Mouse (Mus musculus): ENCODE results near the gene Tifa.
"Not testable (repeated sequence)": the region's sequence is repeated elsewhere in the genome, so short reads cannot be mapped to it uniquely, and the experiment has no call there.

Gene Tifa

DNA sequence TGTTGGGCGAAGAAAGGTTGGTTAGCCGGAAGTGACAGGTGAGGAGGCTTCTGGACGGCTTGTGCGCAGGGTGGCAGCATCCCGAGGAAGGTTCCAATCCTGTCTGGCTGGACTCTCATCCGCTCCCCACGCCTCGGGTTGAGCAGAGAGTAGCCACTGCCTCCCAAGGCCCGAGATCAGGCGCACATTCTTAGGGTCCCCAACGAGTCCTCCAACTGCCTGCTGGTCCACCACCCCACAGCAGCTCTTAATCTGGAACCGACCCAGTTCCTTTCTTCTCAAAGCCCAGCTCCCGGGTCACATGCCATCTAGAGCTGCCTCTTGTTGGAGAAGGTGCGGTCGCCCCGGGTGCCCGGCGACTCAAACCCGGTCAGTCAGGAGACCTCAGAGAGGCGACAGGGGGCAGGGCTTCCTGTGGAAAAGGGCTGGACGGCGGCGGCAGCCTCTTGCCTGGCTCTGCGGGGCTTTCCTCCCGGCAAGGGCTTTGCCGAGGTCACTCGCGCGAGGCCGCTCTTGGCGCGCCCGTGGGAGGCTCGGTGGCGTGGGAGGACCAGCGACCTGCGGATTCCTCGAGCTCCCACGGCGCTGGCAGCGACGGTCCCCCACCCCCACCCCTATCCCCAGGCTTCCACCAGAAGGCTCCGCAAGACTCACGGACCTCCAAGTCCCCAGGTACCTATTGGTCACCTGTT is at the start of gene Tifa:
Gene Tifa (plus strand): TSS at position 306 of the 692 bp plus-strand sequence.
- peak; percentile 36 for DNase-seq

DNA sequence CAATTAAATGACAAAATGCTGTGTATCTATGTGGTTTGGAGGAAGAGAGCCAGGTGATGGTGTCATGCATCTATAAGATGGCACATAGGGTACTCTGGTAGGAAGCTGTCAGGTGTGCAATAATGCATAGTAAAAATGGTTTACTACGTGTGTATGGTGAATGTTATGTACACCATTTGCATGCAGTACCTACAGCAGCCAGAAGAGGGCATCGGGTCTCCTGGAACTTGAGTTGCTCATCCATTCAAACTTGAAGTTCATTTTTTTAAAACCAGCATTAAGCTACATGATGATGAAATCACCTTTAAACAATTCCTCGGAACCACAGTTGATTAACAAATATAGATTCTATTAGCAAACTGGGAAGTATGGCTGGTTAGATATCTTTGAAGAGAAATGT is 48.1 kb upstream of the Tifa start:
- no peak for DNase-seq

DNA sequence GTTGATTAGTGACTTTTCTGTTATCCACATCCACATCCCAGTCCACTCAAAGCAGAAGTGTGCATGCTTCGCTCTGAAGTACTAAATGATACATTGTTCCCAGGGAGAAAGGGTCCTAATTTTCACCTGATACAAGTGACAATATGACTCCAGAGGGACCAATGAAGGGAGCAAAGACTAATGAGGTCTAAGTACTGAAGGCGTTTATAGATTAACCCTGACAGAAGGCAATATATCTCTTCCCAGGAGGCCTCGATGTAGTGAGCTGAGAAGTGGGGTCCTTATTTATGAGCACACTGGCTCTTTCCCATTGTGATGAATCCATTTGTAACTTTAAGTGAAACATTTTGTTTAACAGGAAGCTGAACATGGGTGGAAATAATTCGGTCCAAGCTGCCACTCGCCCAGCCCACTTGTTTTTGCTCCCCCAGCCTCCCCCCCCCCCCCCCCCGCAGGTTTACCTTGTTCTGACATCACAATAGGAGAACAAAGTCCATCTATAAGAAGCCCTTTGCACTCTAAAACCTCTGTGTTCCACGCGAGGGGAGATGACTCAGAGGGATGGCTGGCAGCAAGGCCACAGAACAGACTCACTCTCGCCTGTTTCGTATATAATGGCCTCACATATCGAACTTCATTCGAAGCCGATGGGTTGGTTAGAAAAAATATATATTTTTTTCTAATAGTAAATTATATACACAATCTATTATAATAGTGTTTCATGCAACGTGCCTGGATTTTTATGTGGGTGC is 45.8 kb upstream of the Tifa start:
- no peak for DNase-seq

DNA sequence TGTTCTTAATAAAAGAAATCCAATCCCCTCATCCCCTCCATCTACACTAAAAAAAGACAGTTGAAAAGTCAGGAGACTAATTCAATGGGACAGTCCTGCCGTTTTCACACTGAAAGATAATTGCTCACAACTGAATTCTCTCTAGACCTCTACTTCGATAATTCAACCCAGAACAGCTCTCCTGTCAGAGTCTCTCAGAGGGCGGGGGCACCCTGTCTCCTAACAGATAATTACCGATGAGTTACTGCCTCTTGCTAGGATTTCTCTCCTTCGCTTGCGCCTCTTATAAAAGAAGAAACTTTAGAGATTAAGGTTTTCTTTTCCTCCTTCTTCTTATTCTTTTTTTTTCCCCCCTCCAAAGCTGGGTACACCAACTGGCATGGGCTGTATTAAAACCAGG is 44.1 kb upstream of the Tifa start:
- DNase-seq, result no peak

DNA sequence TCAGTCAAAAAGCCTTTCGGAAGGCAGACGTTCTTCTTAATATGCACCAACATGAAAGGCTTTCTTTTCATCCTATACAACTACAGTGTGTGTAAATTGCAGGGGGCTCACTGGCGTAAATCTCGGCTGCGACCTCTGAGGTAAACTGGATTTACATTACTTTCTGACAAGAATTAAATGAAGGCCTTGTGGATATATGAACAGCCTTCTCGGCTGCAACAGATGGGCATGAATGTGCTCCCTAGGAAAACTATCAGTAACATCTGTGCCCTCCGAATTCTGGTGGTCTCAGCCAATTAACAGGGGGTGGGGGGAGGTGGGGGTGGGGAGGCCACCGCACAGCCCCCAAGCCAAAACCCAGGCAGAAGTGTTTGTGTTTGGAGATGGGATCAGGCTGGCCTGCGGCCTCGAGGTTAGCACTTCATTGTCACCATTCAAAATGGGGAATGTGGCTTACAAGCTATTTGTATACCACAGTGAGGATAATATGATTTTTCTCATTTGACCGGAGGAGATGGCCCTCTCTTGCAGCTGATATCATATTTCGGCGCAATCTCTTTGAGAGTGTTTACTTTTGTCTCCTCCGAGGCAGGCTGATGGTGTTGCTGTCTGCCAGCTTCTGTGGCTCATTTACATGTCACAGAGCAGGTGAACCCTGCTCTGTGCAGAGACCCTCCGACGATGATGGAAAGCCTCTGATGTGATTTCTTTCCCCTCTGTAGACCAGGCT is 43.5 kb upstream of the Tifa start:
- DNase-seq, result no peak

DNA sequence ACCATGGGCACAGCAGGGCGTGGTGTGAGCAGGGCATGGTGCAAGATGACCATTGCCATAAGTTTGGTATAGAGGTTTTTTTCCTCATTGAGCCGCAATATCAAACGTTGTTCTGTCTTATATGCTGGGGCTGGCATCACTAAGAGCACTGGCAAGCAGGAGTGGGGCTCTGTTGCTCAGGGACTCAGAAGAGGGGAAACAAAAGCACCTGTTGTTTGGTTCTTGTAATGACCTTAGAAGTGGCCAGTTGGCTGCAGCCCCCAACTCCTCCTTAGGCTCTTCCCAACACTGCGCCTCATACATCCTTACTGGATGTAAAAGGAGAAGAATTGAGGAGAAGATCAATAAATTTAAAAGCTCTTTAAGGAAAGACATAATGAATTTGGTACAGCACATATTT is 41.0 kb upstream of the Tifa start:
- no peak for DNase-seq

DNA sequence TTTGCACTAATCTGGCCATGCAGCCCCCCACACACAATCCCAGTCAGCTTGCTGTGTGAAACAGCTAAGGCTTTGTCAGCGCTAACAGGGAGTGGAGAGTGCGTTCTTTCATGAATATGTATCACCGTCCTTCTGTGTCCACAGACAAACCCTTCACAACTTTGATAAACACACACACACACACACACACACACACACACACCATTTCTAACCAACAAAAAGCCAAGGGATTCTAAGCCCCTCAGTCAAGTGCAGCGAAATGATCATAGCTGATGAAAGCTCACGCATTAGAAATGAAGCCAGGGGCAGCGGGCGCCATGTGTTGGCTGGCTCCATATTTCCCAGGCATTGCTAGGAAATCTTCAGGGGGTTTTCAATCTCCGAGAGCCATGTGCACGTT is 40.3 kb upstream of the Tifa start:
- DNase-seq, result no peak

DNA sequence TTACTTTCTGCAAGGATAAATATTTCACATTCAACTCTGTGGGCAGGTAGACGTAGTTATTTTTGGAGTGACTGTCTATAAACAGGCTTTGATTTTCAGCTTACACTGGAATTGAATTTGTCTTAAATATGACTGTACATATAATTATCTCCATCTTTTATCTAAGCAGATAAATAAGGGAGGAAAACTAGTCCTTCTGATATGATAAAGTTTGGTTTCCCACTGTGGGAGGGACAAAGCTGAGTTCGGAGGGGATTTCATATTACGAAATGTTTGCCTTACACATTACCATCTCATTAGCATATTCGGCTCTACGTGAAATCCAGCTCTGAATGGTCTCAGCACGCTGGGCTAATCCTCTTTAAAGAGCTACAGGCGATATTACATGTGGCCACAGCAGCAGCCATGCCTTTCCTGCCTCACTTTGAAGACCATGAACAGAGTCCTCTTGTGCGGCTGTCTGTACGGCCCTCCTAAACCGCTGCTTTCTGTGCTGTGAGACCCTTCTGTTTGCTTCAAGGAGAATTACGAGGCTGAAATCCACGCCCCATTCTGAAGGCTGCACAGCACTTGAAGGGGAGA is 39.5 kb upstream of the Tifa start:
- DNase-seq, result no peak

DNA sequence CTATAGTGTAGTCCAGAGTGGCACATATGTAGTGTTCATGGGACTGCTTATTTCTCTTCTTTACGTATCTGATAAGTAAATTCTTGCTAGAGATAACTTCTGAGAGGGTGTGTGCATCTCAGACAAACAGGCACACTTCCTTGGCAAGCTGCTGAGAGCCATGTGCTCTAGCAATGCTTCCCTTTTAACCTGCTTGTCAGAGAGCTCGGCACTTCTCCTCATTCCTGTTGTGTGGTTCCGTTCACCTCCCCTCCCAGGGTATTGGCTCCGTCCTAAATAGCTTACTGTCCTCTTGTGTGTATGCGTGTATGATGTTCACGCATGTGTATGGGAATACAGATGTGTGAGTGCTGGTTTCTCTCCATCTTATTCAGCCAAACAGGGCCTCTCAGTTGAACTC is 33.1 kb upstream of the Tifa start:
- DNase-seq, result no peak

DNA sequence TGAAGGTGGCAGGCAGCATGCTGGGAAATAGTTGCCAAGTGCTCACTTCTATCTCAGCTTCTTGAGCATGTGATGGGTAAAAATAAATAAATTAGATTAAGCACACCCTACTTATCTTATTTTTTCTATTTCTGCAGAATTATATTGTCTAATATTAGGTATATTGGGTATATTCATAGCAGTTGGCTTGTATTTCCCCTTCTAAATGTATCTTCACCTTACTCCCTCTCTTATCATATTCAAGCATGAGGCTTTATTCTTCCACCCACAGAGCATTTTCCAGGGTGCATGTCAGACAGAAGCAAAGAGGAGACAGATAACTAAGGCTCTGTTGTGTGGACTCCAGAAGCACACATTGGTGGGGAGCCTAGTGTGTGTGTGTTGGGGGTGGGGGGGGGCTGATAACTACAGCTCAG is 31.7 kb upstream of the Tifa start:
- no peak for DNase-seq

DNA sequence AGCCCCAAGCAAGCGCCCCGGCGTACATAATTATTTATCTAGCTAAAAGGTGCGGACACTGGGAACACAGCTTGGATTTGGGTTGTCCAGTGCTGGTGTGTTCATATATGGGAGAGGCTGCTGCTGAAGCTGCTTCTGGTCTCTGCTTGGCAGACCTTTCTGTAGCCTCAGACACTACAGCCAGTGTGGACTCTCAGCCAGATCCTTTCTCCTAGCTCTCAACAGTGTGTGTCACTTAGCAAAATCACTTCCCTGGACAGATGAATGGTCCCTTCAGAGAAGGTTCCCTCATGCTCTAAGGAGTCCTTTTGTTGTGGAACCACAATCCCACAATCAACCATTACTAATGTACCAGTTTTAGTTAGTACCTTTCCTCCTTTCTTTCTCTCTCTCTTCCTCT is 30.8 kb upstream of the Tifa start:
- no peak for DNase-seq

DNA sequence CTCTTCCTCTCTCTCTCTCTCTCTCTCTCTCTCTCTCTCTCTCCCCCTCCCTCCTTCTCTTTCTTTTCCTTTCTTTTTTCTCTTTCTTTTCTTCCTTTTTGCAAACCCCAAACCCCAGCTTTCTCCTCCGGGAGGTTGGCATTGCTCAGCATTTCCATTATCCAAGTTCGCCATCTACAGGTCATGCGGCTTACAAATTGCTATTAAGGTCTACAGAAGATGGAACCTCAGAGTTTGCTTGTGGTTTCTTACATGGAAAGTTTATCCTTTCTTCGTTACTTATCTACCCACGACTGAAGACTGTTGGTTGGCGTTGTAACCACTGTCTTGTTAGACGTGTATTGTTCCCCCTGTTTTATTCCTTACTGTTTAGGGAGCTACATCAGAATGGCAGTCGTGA is 30.4 kb upstream of the Tifa start:
- DNase-seq, result peak; percentile 29

DNA sequence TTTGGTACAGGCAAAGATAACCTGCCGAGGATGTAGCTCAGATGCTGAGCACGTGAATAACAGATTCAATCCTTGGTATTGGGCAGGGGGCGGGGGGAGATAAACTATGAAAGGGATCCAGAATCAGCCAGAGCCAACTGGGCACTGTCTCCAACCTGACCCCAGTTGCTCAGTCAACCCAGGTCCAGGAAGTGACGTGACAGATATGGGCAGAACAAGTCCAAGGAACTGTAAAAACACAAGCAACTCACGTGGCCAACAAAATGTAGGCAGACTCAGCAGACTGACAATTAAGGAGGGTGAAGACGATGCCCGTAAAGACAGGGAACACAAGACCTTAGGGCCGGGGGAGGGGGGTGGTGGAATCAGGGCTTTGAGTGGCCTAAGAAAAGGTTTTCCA is 27.2 kb upstream of the Tifa start:
- DNase-seq, result no peak

DNA sequence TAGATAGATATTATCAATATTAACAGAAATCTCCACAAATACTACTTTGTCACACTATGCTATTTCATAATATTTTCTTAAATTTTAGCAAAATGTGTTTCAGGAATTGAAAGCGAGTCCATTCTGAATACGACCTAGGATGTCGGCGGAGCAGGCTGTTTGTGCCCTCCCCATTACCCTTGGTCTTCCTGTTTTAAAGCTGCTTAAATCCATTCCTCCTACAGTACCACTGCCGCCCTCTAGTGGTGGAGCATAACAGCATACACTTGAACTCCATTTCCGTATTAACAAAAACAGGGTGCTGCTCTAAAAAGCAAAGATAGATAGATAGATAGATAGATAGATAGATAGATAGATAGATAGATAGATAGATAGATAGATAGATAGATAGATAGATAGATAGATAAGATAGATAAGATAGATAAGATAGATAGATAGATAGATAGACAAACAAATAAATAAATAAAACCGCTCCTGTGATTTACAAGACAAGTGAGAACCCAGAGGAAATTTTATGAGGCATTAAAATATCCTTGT is 26.5 kb upstream of the Tifa start:
- DNase-seq, result peak; percentile 84

DNA sequence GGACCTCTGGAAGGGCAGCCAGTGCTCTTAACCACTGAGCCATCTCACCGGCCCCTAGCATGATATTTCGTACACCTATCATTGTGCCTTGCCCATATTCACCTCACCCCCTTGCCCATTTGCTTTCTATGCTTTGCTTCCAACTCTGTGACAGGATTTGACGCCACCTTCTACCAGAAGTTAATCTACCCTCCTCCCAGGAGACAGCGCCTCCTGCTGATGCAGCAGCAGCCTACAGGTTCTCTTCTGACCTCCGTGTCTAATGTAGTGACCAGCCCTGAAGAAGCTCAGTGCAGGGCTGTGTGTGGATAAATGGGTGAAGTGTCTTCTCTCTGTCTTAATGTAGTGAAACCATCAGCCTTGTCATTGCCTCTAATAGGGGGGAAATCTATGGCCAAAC is 25.1 kb upstream of the Tifa start:
- no peak for DNase-seq

DNA sequence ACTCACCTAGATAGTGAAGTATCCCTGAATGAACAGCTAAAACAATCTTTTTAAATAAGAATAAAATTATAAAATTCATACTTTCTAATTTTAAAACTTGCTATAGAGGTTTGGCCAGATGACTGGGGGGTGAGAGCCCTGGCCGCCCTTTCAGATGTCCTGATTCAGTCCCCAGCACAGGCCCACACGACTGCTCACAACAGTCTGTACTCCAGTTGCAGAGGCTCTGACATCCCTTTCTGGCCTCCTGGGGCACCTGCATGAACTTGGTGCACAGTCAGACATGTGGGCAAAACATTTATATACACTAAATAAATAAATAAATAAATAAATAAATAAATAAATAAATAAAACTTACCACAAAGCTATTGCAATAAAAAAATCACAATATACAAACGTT is 23.6 kb upstream of the Tifa start:
- no peak for DNase-seq

DNA sequence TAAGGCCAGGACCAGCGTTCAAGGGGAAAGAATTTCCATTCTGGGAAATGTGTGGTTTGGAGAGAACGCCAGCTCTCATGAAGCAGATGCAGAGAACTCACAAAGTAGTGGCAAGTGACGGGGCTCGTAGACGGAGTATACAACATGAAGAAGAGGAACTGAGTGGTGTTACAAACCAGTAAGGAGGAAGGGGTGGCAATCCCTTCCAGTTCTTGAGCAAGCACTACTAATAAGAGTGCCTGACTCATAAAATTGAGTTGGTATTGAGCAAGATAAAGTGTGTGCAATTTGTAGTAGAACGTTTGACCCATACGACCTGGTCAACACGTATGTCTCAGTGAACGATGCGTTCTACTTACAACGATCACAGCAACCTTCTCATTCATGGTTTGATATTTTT is 20.5 kb upstream of the Tifa start:
- no peak for DNase-seq

DNA sequence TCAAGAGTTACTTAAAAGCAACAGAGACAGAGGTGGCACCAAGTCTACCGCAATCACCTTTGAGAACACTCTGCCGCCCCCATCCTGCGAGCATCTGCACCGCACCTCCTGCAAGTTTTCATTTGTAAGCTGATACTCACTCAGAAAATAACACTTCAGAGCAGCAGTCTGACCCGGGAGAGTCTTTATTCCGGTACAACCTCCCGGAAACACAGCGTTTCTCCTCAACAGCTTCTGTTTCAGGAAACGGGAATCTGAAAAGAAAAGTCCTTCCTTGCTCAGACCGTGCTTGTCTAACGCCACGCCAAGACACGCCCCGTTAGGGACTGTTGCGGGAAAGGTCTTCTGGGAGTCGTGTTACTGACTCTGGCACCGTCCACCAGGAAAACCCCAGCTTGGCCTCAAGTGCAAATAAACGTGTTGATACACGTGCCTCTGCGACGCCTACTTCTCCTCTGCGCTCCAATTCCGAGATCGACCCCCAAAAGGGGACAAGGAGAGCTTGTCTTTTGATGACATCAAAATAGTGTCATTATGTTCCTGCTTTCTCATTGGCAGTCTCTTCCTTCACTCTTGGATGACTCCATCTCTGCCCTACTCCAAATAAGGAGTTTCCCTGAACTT is 9.5 kb upstream of the Tifa start, which contains the start of gene Alpk1:
Gene Alpk1 (minus strand): TSS at position 507 of the 624 bp plus-strand sequence.
- peak; percentile 81 for DNase-seq

DNA sequence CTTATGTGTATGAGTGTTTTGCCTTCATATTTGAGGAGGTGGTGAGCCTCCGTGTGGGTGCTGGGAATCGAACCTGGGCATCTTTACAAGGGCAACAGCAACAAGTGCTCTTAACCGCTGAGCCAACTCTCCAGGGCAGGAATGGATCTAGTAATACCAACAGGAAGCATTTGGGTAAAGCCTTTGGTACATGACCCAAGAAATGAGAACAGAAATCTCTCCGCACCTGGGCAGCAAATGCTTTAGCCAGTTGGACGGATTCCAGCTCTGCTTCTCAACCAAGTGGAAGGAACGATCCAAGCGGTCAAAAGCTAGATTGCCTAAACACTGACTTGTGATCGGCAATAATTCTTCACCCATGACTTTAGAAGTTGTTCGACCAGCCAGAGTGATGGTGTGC is 8.7 kb upstream of the Tifa start:
- no peak for DNase-seq

DNA sequence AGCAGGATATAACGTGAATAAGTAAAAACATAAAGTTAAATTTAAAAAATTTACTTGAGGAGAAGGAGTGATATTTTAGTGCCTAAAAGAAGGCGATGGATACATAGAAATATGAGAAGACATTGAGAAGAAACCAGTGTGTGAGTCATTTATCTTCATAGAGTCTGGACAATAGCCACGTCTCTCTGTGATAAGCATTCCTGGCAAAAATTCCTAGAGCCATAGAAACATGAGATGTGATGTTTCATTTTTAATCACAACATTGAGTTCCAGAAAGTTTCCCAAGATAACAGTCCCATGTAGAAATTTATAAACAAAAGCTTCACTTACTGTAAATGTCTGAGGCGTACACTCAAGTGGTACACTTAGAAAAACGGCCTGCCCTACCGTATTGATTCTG is 6.7 kb upstream of the Tifa start:
- DNase-seq, result no peak

DNA sequence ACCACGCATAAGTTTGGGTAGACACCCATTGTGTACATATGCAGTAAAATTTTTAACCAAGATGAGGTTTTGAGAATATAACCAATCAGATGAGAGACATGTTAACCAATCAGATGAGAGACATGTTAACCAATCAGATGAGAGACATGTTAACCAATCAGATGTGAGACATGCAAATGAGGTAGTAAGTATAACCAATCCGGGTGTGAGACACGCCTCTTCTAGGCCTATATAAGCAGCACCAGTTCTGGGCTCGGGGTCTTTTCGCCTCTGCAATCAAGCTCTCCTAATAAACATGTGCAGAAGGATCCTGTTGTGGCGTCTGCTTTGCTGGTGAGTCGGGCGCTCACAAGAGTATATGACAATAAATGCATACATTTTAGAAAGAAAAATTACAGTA is 5.9 kb upstream of the Tifa start:
- DNase-seq, result not testable (repeated sequence)

DNA sequence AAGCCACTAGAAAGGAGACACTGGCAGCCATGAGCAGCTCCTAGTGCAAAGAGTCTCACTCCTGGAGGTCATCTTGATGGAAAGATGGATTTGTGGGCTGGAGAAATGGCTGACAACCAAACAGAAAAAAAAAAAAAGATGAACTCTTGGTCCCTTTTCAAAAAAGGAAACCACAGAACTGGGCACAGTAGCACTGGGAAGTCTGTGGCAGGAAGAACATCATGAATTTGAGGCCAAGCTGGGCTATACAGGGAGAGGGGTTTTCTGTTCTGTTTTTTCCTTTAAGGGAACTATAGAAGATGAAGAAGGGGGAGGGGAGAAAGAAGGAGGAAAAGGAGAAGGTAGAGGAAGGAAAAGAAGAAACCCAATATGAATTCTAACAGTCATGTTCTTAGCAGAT is 2.6 kb upstream of the Tifa start:
- no peak for DNase-seq

DNA sequence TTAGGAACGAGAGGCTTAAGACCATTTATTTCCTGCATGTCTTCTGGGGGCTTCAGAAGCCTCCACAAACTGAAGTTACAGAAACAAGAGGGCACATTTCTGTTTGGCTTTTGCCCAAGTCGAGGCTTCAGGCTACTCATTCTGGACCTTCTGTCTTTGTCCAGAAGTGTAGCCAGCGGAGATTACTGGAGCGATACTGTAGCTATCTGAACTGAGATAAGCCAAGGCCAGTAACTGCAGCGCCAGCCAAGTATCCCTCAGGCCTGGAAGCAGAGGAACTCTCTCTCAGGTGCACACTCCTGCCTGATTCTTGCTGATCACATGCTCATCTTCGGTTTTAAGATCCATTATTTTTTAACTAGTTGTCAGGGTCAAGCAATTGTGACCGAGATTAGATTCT is 1.6 kb upstream of the Tifa start:
- no peak for DNase-seq
